Mouse (Mus musculus): ENCODE data around the gene Mrvi1. TPM values are rescaled to one million over a fixed set of nuclear protein-coding genes. Genes with fewer than 3 reads are reported as not detected.
A peak's percentile ranks its signal among the peaks of the same experiment; 100 is the strongest.

The Mrvi1 gene
- polyA plus RNA-seq, 1 experiment from 2014 or later = 8.4 TPM

DNA sequence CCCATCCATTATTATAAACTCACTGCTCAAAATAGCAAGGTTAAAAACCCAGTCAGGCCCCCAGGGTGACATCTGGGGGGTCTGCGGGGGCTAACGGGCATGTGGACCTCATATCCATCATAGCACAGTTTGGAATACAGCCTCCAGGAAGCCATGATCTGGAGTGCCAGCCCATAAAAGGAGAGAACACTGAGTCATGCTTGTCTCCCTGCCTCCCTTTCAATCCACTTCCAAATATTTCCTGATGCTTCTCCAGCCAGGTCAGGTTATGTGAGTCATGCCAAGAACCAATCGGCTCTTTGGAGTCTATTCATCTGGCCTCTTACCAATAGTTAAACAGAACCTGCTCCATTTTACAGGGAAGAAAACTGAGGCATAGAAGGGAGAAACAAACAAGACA, 33.7 kb downstream of the Mrvi1 start:
- no peaks in the 10 kb centered on the region for H3K36me3 ChIP-seq (ENCODE audit: control insufficient read depth, insufficient read depth, low read length)
- H3K4me3 ChIP-seq (ENCODE audit: low read length) = no peak overlapping the region
- no peak overlapping the region for H3K4me2 ChIP-seq (ENCODE audit: low read depth, low read length)
- no peak overlapping the region for H3K27ac ChIP-seq (ENCODE audit: low read length)
- no peak for ATAC-seq (ENCODE audit: low read depth)
- no peaks in the 10 kb centered on the region for H3K9me3 ChIP-seq (ENCODE audit: control insufficient read depth, low read length)
- 68% methylated on average over 3 of the region's 3 CpGs for WGBS
- H3K9ac ChIP-seq (ENCODE audit: low read length) = no peak overlapping the region
- peaks cover 21% of the 10 kb centered on the region for H3K4me1 ChIP-seq (replicated peaks; ENCODE audit: control insufficient read depth, insufficient read depth, low read length)
- no peaks in the 10 kb centered on the region for H3K27me3 ChIP-seq (ENCODE audit: control insufficient read depth, insufficient read depth, low read depth, low read length)

DNA sequence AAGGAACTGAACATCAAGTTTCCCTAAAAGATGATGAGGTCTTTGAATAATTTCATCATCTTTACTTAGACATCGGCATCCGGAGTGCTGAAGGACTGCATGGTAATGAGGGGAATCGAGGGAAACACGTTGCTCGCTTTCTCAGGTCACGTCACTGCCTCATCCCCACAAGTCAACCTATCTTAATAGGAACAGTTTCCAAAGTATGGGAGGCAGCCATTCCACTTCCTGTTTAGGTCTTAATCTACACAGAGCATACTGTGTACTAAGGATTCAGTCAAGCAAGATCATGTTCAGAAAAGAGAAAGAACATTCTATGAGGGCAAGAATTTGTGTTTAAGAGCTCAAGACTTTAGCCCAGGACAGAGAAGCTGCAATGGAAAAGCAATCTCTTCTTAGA, 34.6 kb downstream of the Mrvi1 start:
- Histone ChIP-seq H3K4me1 (replicated peaks; ENCODE audit: control insufficient read depth, insufficient read depth, low read length) (peaks cover 12% of the 10 kb centered on the region), H3K27ac (ENCODE audit: low read length) (no peak overlapping the region), H3K27me3 (ENCODE audit: control insufficient read depth, insufficient read depth, low read depth, low read length) (no peaks in the 10 kb centered on the region), H3K4me3 (ENCODE audit: low read length) (no peak overlapping the region), H3K36me3 (ENCODE audit: control insufficient read depth, insufficient read depth, low read length) (no peaks in the 10 kb centered on the region), H3K9me3 (ENCODE audit: control insufficient read depth, low read length) (no peaks in the 10 kb centered on the region), H3K9ac (ENCODE audit: low read length) (no peak overlapping the region), H3K4me2 (ENCODE audit: low read depth, low read length) (no peak overlapping the region)
- ATAC-seq (ENCODE audit: low read depth) = no peak
- 87% methylated on average over 6 of the region's 6 CpGs for WGBS

DNA sequence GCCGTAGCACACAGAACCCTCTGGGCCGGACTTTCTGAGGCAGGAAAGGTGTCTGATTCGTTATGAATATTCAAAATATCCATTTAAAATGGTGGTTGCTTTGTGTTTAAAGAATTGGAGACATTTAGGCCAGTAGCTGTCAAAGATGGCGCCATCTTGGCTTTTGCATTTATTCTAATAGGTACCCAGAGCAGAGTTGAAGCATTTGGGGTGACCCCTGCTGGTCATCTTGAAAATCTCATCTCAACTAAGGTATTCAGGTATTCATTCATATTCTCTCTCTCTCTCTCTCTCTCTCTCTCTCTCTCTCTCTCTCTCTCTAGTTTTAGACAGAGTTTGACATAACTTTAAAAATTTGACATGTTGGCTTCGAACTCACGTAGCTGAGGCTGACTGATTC, 35.5 kb downstream of the Mrvi1 start:
- no peak for ATAC-seq (ENCODE audit: low read depth)
- peaks cover 11% of the 10 kb centered on the region for H3K4me1 ChIP-seq (replicated peaks; ENCODE audit: control insufficient read depth, insufficient read depth, low read length)
- H3K9me3 ChIP-seq (ENCODE audit: control insufficient read depth, low read length) = no peaks in the 10 kb centered on the region
- H3K4me2 ChIP-seq (ENCODE audit: low read depth, low read length) = no peak overlapping the region
- 76% methylated on average over 6 of the region's 6 CpGs for WGBS
- H3K9ac ChIP-seq (ENCODE audit: low read length) = no peak overlapping the region
- no peak overlapping the region for H3K27ac ChIP-seq (ENCODE audit: low read length)
- H3K27me3 ChIP-seq (ENCODE audit: control insufficient read depth, insufficient read depth, low read depth, low read length) = no peaks in the 10 kb centered on the region
- no peaks in the 10 kb centered on the region for H3K36me3 ChIP-seq (ENCODE audit: control insufficient read depth, insufficient read depth, low read length)
- H3K4me3 ChIP-seq (ENCODE audit: low read length) = no peak overlapping the region

DNA sequence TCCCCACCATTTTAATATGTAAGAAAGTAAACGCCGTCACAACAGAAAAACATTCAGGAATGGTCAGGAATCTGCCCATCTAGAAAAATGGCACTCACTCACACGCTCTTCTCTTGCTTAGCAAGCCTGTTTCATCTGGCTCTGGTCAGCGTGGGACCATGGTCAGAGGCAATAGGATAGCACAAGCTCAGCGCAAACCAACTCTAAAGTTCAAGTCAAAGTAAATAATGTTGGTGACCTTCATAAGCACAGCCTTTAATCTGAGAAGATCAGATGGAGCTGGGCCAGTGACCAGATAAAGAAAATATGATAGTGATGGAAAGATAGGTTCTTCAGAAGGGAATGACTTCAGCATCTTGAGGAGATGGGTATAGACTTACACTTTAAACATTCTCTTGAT, 37.9 kb downstream of the Mrvi1 start:
- Histone ChIP-seq H3K9me3 (ENCODE audit: control insufficient read depth, low read length) (no peaks in the 10 kb centered on the region), H3K4me3 (ENCODE audit: low read length) (no peak overlapping the region), H3K4me1 (replicated peaks; ENCODE audit: control insufficient read depth, insufficient read depth, low read length) (peaks cover 2% of the 10 kb centered on the region), H3K27ac (ENCODE audit: low read length) (no peak overlapping the region), H3K4me2 (ENCODE audit: low read depth, low read length) (no peak overlapping the region), H3K9ac (ENCODE audit: low read length) (no peak overlapping the region), H3K27me3 (ENCODE audit: control insufficient read depth, insufficient read depth, low read depth, low read length) (no peaks in the 10 kb centered on the region), H3K36me3 (ENCODE audit: control insufficient read depth, insufficient read depth, low read length) (no peaks in the 10 kb centered on the region)
- no peak for ATAC-seq (ENCODE audit: low read depth)
- WGBS = 81% methylated on average over 5 of the region's 5 CpGs

DNA sequence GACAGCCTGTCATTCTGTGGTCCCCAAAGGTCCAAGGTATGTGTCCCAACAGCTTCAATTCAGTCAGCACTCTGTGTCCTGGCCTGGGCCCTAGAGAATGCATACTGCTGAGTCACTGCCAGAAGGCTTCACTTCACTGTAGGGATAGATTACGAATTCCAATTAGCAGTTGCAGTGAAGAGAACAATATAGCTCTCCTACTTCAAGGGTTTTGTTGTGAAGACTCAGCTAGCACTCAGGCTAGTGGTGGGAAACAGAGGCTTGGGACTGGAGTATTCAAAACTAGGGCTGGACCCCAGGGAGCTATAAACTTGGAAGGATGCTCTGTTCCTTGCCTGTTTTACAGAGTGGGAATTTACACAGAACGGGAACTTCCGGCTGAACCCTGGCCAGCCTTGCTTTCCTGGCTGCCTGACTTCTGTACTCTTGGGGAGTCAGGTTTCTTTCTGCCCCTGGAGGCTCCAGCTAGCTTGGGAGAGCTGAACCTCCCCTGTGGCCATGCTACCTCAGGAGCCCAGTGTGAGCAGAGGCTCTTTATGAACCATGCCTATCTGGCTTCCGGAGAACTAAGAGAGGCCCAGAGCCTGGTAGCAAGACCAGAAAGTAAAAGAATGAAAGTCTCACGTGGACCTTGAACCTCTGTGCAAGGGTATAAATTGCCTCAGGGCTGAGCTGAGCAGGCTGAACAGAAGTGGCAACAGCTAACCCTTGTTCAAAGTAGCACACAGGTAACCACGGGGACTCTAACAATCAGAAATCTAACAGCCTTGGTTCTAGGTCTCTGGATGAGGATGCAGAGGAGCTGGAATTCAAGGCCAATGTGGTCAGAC, 40.3 kb downstream of the Mrvi1 start:
- Histone ChIP-seq H3K9ac (ENCODE audit: low read length) (no peak overlapping the region), H3K4me1 (replicated peaks; ENCODE audit: control insufficient read depth, insufficient read depth, low read length) (no peaks in the 10 kb centered on the region), H3K27me3 (ENCODE audit: control insufficient read depth, insufficient read depth, low read depth, low read length) (no peaks in the 10 kb centered on the region), H3K9me3 (ENCODE audit: control insufficient read depth, low read length) (no peaks in the 10 kb centered on the region), H3K4me3 (ENCODE audit: low read length) (no peak overlapping the region), H3K36me3 (ENCODE audit: control insufficient read depth, insufficient read depth, low read length) (no peaks in the 10 kb centered on the region), H3K4me2 (ENCODE audit: low read depth, low read length) (no peak overlapping the region), H3K27ac (ENCODE audit: low read length) (no peak overlapping the region)
- WGBS = 45% methylated on average over 6 of the region's 6 CpGs
- peak; percentile 75 for ATAC-seq (ENCODE audit: low read depth)

DNA sequence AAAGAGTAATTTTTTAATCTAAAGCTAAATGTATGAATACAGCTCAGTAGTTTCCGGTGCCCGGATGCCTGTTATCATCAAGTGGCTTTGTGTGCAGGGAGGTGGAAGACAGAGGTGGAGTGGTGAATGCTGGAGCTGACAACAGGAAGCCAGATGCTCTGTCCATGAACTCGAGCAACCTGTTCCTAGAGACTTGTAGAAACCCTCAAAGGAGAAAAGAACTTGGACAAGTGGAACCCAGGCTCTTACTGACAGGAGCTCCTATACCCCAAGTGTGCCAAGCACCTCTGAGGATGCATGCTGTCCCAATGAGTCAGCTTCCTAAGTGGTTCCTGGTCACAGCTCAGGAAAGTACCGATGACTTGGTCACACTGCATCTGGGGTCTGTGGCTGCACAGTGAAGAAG, 41.1 kb downstream of the Mrvi1 start:
- peak; percentile 39 for ATAC-seq (ENCODE audit: low read depth)
- Histone ChIP-seq H3K27me3 (ENCODE audit: control insufficient read depth, insufficient read depth, low read depth, low read length) (no peaks in the 10 kb centered on the region), H3K4me2 (ENCODE audit: low read depth, low read length) (no peak overlapping the region), H3K4me1 (replicated peaks; ENCODE audit: control insufficient read depth, insufficient read depth, low read length) (peaks cover 4% of the 10 kb centered on the region; the same call in 1 of the 2 replicates), H3K4me3 (ENCODE audit: low read length) (no peak overlapping the region), H3K9ac (ENCODE audit: low read length) (no peak overlapping the region), H3K27ac (ENCODE audit: low read length) (no peak overlapping the region), H3K9me3 (ENCODE audit: control insufficient read depth, low read length) (no peaks in the 10 kb centered on the region), H3K36me3 (ENCODE audit: control insufficient read depth, insufficient read depth, low read length) (no peaks in the 10 kb centered on the region)
- WGBS = 45% methylated on average over 4 of the region's 4 CpGs

DNA sequence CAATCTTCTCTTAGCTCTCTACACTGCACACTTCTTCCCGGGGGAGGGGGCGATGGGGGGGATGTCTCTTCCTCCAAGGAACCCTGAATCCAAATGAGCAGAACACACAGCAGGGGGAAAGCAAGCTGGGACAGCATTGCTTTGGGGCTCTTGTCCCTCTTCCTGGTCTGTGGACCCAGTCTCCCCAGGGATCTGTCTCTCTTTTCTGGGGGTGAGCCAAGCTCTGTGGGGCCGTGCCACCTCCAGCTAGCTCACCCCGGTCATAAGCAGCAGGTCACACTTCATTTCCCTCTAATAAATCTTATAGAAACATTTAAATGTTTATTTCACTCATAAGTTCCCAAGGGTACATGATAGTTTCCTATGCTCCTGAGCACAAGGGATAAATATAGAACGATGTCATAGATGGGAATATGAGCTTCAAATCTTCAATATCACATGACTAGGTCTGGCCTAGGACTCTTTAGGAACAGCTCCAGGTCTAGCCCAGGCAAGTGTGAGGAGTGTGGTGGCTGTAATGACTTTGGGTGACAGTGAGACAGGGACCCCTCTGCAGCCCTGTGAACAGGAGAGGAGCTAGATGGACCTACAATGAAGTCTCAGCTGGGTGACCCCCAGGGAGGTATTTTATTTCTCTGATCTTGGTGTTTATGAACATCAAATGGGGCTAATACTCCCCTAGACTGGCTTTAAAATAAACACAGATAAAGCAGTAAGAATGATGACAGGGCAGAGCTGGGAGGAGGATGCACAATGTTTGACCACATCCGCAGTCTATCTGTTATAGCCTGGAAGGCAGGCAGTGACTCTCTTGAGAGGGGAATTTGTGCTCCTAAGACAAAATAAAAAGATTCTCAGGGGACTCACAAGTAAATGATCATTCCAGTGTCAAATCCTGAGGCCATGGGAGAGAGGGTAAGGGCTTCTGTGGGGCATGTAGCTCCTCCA, 46.2 kb downstream of the Mrvi1 start:
- WGBS = 49% methylated on average over 6 of the region's 6 CpGs
- H3K9ac ChIP-seq (ENCODE audit: low read length) = no peak overlapping the region
- no peaks in the 10 kb centered on the region for H3K9me3 ChIP-seq (ENCODE audit: control insufficient read depth, low read length)
- ATAC-seq (ENCODE audit: low read depth) = peak; percentile 71
- no peaks in the 10 kb centered on the region for H3K36me3 ChIP-seq (ENCODE audit: control insufficient read depth, insufficient read depth, low read length)
- H3K4me3 ChIP-seq (ENCODE audit: low read length) = no peak overlapping the region
- H3K4me2 ChIP-seq (ENCODE audit: low read depth, low read length) = no peak overlapping the region
- H3K27ac ChIP-seq (ENCODE audit: low read length) = peak overlapping the region; percentile 43; the same call in 1 of the 2 replicates
- H3K4me1 ChIP-seq (replicated peaks; ENCODE audit: control insufficient read depth, insufficient read depth, low read length) = peaks cover 15% of the 10 kb centered on the region; the same call in 1 of the 2 replicates
- H3K27me3 ChIP-seq (ENCODE audit: control insufficient read depth, insufficient read depth, low read depth, low read length) = no peaks in the 10 kb centered on the region

DNA sequence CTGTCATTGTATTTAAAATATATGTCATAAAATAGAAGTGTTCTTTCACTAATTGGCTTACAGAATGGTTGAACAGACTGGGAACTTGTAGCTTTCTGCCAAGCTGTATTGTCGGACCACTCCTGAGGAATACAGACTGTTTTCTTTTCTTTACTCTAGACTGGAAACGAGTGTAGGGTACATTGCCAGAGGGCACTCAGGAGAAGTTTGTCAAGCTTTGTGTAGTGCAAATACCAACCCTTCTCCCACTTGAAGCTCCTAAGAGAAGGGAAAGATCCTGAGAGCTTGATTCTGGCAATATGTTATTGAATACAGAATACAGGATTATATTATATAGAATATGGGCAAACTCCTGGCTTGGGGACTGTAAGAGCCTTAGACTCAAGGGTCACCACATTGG, 48.3 kb downstream of the Mrvi1 start:
- ATAC-seq (ENCODE audit: low read depth) = no peak
- WGBS = 58% methylated on average over 2 of the region's 2 CpGs
- H3K4me3 ChIP-seq (ENCODE audit: low read length) = no peak overlapping the region

DNA sequence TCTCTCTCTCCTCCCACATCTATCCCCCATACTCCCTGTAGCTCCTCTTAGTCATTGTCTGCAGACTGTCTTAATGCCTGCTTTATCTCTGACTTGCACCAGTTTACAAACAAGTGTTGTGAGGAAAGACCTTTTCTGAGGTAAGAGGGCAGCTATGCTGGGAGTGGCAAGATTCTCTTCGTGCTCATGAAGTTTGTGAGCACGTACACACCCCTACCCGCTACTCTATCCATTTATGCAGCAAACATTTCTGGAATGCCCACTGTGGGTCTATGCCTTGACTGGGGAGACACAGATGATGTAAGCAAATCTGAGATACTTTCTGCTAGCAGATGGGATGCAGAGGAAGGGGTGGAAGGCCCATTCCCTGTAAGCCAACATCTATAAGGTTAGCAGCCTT, 48.9 kb downstream of the Mrvi1 start:
- no peaks in the 10 kb centered on the region for H3K9me3 ChIP-seq (ENCODE audit: control insufficient read depth, low read length)
- no peak overlapping the region for H3K4me2 ChIP-seq (ENCODE audit: low read depth, low read length)
- no peak for ATAC-seq (ENCODE audit: low read depth)
- no peaks in the 10 kb centered on the region for H3K36me3 ChIP-seq (ENCODE audit: control insufficient read depth, insufficient read depth, low read length)
- peaks cover 15% of the 10 kb centered on the region; the same call in 1 of the 2 replicates for H3K4me1 ChIP-seq (replicated peaks; ENCODE audit: control insufficient read depth, insufficient read depth, low read length)
- no peaks in the 10 kb centered on the region for H3K27me3 ChIP-seq (ENCODE audit: control insufficient read depth, insufficient read depth, low read depth, low read length)
- WGBS = 74% methylated on average over 3 of the region's 3 CpGs
- no peak overlapping the region for H3K4me3 ChIP-seq (ENCODE audit: low read length)
- H3K27ac ChIP-seq (ENCODE audit: low read length) = no peak overlapping the region
- H3K9ac ChIP-seq (ENCODE audit: low read length) = no peak overlapping the region

More for the DNA sequence above, 48.3 kb downstream of the Mrvi1 start:
- Histone ChIP-seq H3K4me2 (ENCODE audit: low read depth, low read length) (no peak overlapping the region), H3K9ac (ENCODE audit: low read length) (no peak overlapping the region), H3K27me3 (ENCODE audit: control insufficient read depth, insufficient read depth, low read depth, low read length) (no peaks in the 10 kb centered on the region), H3K9me3 (ENCODE audit: control insufficient read depth, low read length) (no peaks in the 10 kb centered on the region), H3K27ac (ENCODE audit: low read length) (no peak overlapping the region), H3K36me3 (ENCODE audit: control insufficient read depth, insufficient read depth, low read length) (no peaks in the 10 kb centered on the region), H3K4me1 (replicated peaks; ENCODE audit: control insufficient read depth, insufficient read depth, low read length) (peaks cover 15% of the 10 kb centered on the region; the same call in 1 of the 2 replicates)
